Mouse (Mus musculus): ENCODE measurements around the gene Gm3278.
A peak's percentile ranks its signal among the peaks of the same experiment; 100 is the strongest.
"Not testable (repeated sequence)": the region's sequence is repeated elsewhere in the genome, so short reads cannot be mapped to it uniquely, and the experiment has no call there.

Gene Gm3278

DNA sequence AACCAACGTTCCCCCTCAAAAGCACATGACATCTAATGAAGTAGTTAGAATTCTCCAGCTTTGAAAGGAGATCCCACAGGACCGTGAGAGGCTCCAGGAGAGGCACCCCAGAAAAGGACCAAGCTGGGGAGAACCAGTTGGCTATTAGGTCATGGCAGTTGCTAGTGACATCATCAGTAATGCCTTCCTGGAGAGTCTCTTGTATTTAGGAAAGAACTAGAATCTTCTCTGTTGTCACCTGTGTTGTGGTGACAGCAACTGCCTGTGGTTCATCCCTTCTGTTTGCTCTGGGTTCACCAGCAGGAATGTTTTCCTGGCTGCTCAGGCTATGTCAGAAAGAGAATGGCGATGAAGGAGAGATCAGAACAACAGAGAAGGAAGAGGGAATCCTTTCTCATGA is at the start of gene Gm3278:
TSS of gene Gm3278 (plus strand) at position 301 of the 400 bp plus-strand sequence.
- not testable (repeated sequence) for DNase-seq (ENCODE audit: low read depth, low spot score)

DNA sequence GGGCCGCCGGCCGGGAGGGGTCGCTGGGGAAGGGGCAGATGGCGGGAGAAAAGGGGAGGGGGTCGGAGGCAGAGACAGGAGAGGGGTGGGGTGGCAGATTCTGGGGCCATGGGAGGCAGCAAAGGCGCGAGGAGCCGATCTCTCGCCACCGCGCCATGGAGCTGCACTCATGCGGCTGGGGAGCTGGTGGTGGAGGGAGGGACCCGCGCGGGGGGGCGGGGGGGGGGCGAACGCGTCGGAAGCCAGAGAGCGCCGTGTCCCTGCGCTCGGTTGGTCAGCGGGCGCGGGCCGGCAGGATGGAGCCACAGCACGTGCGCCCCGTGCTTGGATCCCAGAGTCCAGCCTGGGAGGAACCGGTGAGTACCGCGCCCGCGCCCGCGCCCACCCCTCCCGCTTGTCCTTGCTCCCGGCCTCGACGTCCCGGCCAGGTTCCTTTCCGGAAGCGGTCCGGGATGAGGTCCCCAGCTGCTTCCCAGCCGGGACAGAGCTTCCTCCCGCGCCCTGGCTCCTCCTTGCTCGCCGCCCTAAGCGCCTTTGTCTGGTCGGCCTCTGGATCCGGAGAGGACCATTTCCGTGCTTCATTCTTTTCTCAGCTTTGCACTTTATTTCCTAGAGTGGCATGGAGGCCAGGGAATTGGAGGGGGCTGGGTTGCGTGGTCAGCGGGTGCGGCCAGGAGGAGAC is 36.8 kb upstream of the Gm3278 start, which contains the start of gene Gm3264:
TSS of gene Gm3264 (plus strand) at position 278 of the 682 bp plus-strand sequence.
- DNase-seq (ENCODE audit: low read depth, low spot score): peak; percentile 10
